Mouse (Mus musculus) cerebellum, adult (tissue): ENCODE measurements around the gene Rsrp1.
A peak's percentile ranks its signal among the peaks of the same experiment; 100 is the strongest.
"Not testable (repeated sequence)": the region's sequence is repeated elsewhere in the genome, so short reads cannot be mapped to it uniquely, and the experiment has no call there.

Source experiments
- ATAC-seq: cut with Nextera tagmentation; 2 replicates; pipeline ENCODE4 v1.9.2; 2017; ENCODE audit warnings: mild to moderate bottlenecking, moderate library complexity, mixed read lengths; ENCODE audit not compliant: insufficient number of reproducible peaks, low FRiP score, low TSS enrichment

The Rsrp1 gene

GRCm38 (mm10) chr4:134923258-134924018, at the start of gene Rsrp1:
Gene Rsrp1 (plus strand): TSS chr4:134923592.
- peak; percentile 89 for ATAC-seq

- no peak for ATAC-seq
Observed at GRCm38 (mm10) chr4:134876171-134876570, 47.2 kb upstream of the Rsrp1 start.

GRCm38 (mm10) chr4:134879410-134879981, 43.9 kb upstream of the Rsrp1 start:
- no peak; the same call in 1 of the 2 replicates for ATAC-seq

- ATAC-seq, result no peak
Observed at GRCm38 (mm10) chr4:134880041-134880440, 43.4 kb upstream of the Rsrp1 start.

- no peak for ATAC-seq
Observed at GRCm38 (mm10) chr4:134883266-134883665, 40.1 kb upstream of the Rsrp1 start.

GRCm38 (mm10) chr4:134883808-134884207, 39.6 kb upstream of the Rsrp1 start:
- ATAC-seq, result no peak

- no peak for ATAC-seq
Observed at GRCm38 (mm10) chr4:134884364-134884763, 39.0 kb upstream of the Rsrp1 start.

GRCm38 (mm10) chr4:134892096-134892495, 31.3 kb upstream of the Rsrp1 start:
- ATAC-seq, result no peak; the same call in 1 of the 2 replicates

- no peak for ATAC-seq
Observed at GRCm38 (mm10) chr4:134897256-134897655, 26.1 kb upstream of the Rsrp1 start.

GRCm38 (mm10) chr4:134901126-134901525, 22.3 kb upstream of the Rsrp1 start:
- ATAC-seq, result peak; percentile 68; the same call in 1 of the 2 replicates

GRCm38 (mm10) chr4:134903046-134903445, 20.3 kb upstream of the Rsrp1 start:
- no peak for ATAC-seq

GRCm38 (mm10) chr4:134911406-134911805, 12.0 kb upstream of the Rsrp1 start:
- not testable (repeated sequence) for ATAC-seq

GRCm38 (mm10) chr4:134913413-134913812, 10.0 kb upstream of the Rsrp1 start:
- no peak for ATAC-seq

GRCm38 (mm10) chr4:134914122-134914863, 9.1 kb upstream of the Rsrp1 start:
- ATAC-seq, result no peak

GRCm38 (mm10) chr4:134914864-134915209, 8.6 kb upstream of the Rsrp1 start, which contains the start of gene Tmem50a:
Gene Tmem50a (minus strand): TSS chr4:134915024.
- ATAC-seq, result peak; percentile 58; the same call in 1 of the 2 replicates

GRCm38 (mm10) chr4:134915223-134916050, 8.0 kb upstream of the Rsrp1 start:
- ATAC-seq, result no peak

GRCm38 (mm10) chr4:134917194-134917593, 6.2 kb upstream of the Rsrp1 start:
- no peak for ATAC-seq

GRCm38 (mm10) chr4:134918381-134918780, 5.0 kb upstream of the Rsrp1 start:
- no peak for ATAC-seq

GRCm38 (mm10) chr4:134919733-134920540, 3.5 kb upstream of the Rsrp1 start:
- no peak for ATAC-seq
